Mouse (Mus musculus) cortical plate, adult 2 months (tissue): ENCODE results near the gene Gse1.

Experiments used
- CTCF ChIP-seq: fragments of 200-500 bp; IDR thresholded peaks from 2 replicates; pipeline ENCODE4 v1.5.1; 2011; ENCODE audit warnings: mild to moderate bottlenecking, control low read depth, low read length; ENCODE audit not compliant: insufficient read depth; ENCODE audit errors: extremely low read depth
- POLR2A ChIP-seq: fragments of 200-500 bp; IDR thresholded peaks from 2 replicates; pipeline ENCODE4 v1.6.1; 2011; ENCODE audit warnings: mild to moderate bottlenecking, low read length, control low read depth; ENCODE audit not compliant: insufficient read depth; ENCODE audit errors: extremely low read depth

- TF ChIP-seq CTCF: no peak
- TF ChIP-seq POLR2A: no peak
Measured at GRCm38 (mm10) chr8:120307528-120307927, 79.3 kb downstream of the Gse1 start.
